Mouse (Mus musculus) intestine, postnatal 0 days (tissue): ENCODE results near the gene Sars2. TPM values are rescaled to one million over a fixed set of nuclear protein-coding genes. Genes with fewer than 3 reads are reported as not detected.
A peak's percentile ranks its signal among the peaks of the same experiment; 100 is the strongest.
"Not testable (repeated sequence)": the region's sequence is repeated elsewhere in the genome, so short reads cannot be mapped to it uniquely, and the experiment has no call there.

Experiments
- ATAC-seq: fragments of 200-750 bp; cut with Nextera tagmentation; 2 replicates; pipeline ENCODE4 v1.8.0; 2017; ENCODE audit warnings: mild to moderate bottlenecking, moderate TSS enrichment, moderate library complexity
- H3K27ac ChIP-seq: fragments of 300-500 bp; sonication (generic); 2 replicates; pipeline ENCODE4 v1.5.1; 2014; ENCODE audit warnings: mild to moderate bottlenecking, low read depth, low read length, moderate library complexity
- H3K27me3 ChIP-seq: fragments of 300-500 bp; sonication (generic); replicated peaks from 2 replicates; pipeline ENCODE4 v1.6.1; 2014; ENCODE audit warnings: low read length, mixed read lengths; ENCODE audit not compliant: control insufficient read depth, insufficient read depth
- H3K36me3 ChIP-seq: fragments of 300-500 bp; sonication (generic); 2 replicates; pipeline ENCODE4 v1.6.1; 2014; ENCODE audit warnings: mild to moderate bottlenecking, moderate library complexity; ENCODE audit not compliant: control insufficient read depth, insufficient read depth
- H3K4me1 ChIP-seq: fragments of 300-500 bp; sonication (generic); replicated peaks from 2 replicates; pipeline ENCODE4 v1.6.1; 2014; ENCODE audit warnings: antibody characterized with exemption, low read length, mixed read lengths; ENCODE audit not compliant: control insufficient read depth, insufficient read depth
- H3K4me2 ChIP-seq: fragments of 300-500 bp; sonication (generic); replicated peaks from 2 replicates; pipeline ENCODE4 v1.6.1; 2014; ENCODE audit warnings: low read depth, mild to moderate bottlenecking, moderate library complexity
- H3K4me3 ChIP-seq: fragments of 300-500 bp; sonication (generic); 2 replicates; pipeline ENCODE4 v1.5.1; 2014; ENCODE audit warnings: low read depth, low read length
- H3K9ac ChIP-seq: fragments of 300-500 bp; sonication (generic); 2 replicates; pipeline ENCODE4 v1.6.1; 2014; ENCODE audit warnings: mild to moderate bottlenecking, low read depth, low read length
- H3K9me3 ChIP-seq: fragments of 300-500 bp; sonication (generic); 2 replicates; pipeline ENCODE4 v1.6.1; 2016; ENCODE audit warnings: mixed run types; ENCODE audit not compliant: control insufficient read depth
- CTCF ChIP-seq: sonication (generic); IDR thresholded peaks from 2 replicates; pipeline ENCODE4 v1.5.1; 2016; ENCODE audit warnings: low read depth, mild to moderate bottlenecking, control low read depth, antibody characterized with exemption, moderate library complexity
- WGBS: fragments of 180-500 bp; shearing (Covaris S2); extraction: QIAGEN DNeasy Blood & Tissue Kit; methylation state at CpG from one replicate; pipeline ENCODE4 v1.1.7; 2014; 5-methylcytosine and 5-hydroxymethylcytosine counted together
- polyA plus RNA-seq: library from polyadenylated mRNA; unstranded; fragments of >200 nt; fragmentation: Nextera tagmentation; extraction: Ambion mirVana; gene quantifications from 2 replicates; pipeline ENCODE4 v1.2.1, GENCODE M21; 2015

The Sars2 gene
- polyA plus RNA-seq, 1 experiment from 2014 or later: 8.6 TPM

DNA sequence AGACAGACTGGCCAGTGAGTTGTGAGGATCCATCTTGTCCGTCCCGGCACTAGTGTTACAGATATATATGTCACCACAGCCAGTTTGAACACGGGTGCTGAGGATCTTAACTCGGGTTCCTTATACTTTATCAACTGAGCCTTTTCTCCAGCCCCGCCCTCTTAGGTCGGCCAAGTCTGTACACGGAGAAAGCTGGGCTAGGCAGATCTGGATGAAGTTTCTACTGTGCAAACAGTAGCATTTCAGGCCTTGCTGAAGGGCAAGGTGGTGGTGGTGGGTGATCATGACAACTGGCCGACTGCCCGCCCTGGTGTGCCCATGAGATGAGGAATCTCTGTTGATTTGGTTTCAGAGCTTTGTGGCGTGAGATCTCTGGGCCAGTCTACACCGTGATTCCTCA, 44.5 kb upstream of the Sars2 start:
- Histone ChIP-seq H3K4me1 (no peaks in the 10 kb centered on the region; the same call in 1 of the 2 replicates), H3K27me3 (peaks cover 11% of the 10 kb centered on the region), H3K9ac (no peak overlapping the region), H3K4me3 (no peak overlapping the region), H3K9me3 (no peaks in the 10 kb centered on the region), H3K36me3 (no peaks in the 10 kb centered on the region), H3K27ac (no peak overlapping the region), H3K4me2 (no peak overlapping the region)
- 78% methylated on average over 11 of the region's 11 CpGs for WGBS
- ATAC-seq: no peak
- no peak for TF ChIP-seq CTCF

DNA sequence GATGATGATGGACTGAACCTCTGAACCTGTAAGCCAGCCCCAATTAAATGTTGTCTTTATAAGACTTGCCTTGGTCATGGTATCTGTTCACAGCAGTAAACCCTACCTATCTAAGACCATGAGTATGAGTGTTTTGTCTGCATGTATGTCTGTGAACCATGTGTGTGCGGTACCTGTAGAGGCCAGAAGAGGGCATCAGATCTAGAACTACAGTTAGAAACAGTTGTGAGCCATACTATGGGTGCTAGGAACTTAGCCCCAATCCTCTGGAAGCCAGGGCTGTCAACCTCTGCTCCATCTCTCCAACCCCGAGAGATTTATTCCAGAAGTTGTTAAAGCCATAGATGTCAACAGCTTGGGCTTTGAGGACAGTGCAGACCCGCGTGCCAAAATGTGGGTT, 41.5 kb upstream of the Sars2 start:
- H3K4me1 ChIP-seq: no peaks in the 10 kb centered on the region
- no peak for TF ChIP-seq CTCF
- no peaks in the 10 kb centered on the region for H3K27me3 ChIP-seq
- H3K36me3 ChIP-seq: no peaks in the 10 kb centered on the region
- H3K9ac ChIP-seq: no peak overlapping the region
- no peaks in the 10 kb centered on the region for H3K9me3 ChIP-seq
- H3K4me3 ChIP-seq: no peak overlapping the region
- ATAC-seq: no peak
- 97% methylated on average over 4 of the region's 4 CpGs for WGBS
- H3K27ac ChIP-seq: no peak overlapping the region
- H3K4me2 ChIP-seq: no peak overlapping the region

DNA sequence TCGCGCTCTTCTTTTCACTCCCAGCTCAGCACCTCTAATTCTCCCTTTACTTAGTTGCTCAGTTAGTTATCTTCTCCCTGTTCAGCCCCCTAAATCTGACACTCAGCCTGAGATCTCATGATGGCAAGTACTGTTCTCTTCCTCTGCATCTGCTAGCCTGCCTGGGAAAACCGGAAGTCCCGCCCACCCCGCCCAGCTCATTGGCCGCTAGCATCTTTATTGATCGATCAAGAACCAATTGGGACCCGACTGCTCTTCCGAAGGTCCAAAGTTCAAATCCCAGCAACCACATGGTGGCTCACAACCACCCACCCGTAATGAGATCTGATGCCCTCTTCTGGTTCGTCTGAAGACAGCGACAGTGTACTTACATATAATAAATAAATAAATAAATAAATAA, 40.5 kb upstream of the Sars2 start:
- not testable (repeated sequence) for H3K27ac ChIP-seq, H3K9me3 ChIP-seq, H3K27me3 ChIP-seq, H3K4me1 ChIP-seq, H3K4me3 ChIP-seq, ATAC-seq, H3K9ac ChIP-seq, H3K36me3 ChIP-seq, H3K4me2 ChIP-seq
- WGBS: 92% methylated on average over 12 of the region's 12 CpGs

DNA sequence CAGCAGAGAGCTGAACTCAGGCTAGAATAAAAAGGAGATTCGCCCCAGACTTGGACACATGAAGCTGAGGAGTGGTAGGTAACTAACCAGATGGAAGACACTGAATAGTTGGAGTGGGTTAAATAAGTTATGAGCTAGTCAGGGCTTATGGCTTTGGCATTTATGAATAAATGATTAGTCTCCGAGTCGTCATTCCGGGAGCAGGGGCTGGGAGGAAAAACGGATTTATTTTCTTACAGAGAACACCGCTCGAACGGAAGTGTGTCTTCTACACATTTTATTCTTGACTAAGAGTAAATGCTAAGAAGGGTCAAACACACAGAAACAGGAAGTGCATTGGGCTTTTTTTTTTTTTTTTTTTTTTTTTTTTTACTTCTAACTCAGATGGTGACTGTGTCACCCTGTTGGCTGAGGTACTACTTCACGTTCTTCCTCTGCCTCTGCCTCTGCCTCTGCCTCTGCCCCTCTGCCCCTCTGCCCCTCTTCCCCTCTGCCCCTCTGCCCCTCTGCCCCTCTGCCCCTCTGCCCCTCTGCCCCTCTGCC, 39.1 kb upstream of the Sars2 start:
- no peak overlapping the region for H3K4me3 ChIP-seq
- H3K4me2 ChIP-seq: no peak overlapping the region
- no peaks in the 10 kb centered on the region for H3K27me3 ChIP-seq
- no peaks in the 10 kb centered on the region for H3K36me3 ChIP-seq
- 71% methylated on average over 9 of the region's 9 CpGs for WGBS
- ATAC-seq: no peak
- TF ChIP-seq CTCF: no peak
- H3K9ac ChIP-seq: no peak overlapping the region
- no peaks in the 10 kb centered on the region for H3K9me3 ChIP-seq
- H3K4me1 ChIP-seq: no peaks in the 10 kb centered on the region
- H3K27ac ChIP-seq: no peak overlapping the region

DNA sequence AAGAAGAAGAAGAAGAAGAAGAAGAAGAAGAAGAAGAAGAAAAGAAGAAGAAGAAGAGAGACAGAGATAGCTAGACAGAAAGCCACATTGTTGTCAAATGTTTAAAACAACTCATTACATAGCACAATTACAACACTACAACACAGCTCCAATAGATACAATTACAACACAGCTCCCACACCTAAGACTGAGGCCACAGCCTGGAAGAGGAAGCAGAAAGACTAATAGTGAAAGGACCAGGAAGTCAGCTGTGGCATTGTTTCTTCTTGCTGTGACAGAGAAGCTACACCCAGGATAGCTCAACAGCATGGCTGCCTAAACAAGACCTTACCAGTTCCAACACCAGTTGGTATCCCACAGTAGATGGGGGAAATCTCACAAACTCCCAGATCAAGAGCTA, 32.3 kb upstream of the Sars2 start:
- H3K27me3 ChIP-seq: no peaks in the 10 kb centered on the region
- no peak overlapping the region for H3K4me3 ChIP-seq
- no peak overlapping the region for H3K4me2 ChIP-seq
- H3K9me3 ChIP-seq: no peaks in the 10 kb centered on the region
- TF ChIP-seq CTCF: no peak
- no peak overlapping the region for H3K27ac ChIP-seq
- ATAC-seq: no peak
- no peak overlapping the region for H3K9ac ChIP-seq
- H3K36me3 ChIP-seq: no peaks in the 10 kb centered on the region
- no peaks in the 10 kb centered on the region for H3K4me1 ChIP-seq

DNA sequence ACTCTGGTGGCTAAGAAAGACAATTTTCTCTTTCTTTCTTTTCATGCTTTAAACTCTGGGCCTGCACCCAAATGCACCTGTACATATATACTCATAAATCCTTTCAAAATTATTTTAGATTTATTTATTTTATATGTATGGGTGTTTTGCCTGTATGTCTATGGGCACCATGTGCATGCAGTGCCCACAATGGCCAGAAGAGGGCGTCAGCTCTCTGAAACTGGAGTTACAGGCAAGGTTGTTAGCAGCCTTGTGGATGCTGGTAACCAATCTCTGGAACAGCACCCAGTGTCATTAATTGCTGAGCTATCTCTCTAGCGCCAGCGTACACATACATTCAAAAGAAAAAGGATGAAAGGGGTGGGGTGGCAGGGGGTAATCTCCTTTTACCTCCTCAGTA, 30.8 kb upstream of the Sars2 start:
- no peak overlapping the region for H3K27ac ChIP-seq
- H3K9ac ChIP-seq: no peak overlapping the region
- H3K4me3 ChIP-seq: no peak overlapping the region
- no peaks in the 10 kb centered on the region for H3K9me3 ChIP-seq
- ATAC-seq: no peak
- peak; percentile 41 for TF ChIP-seq CTCF
- WGBS: 70% methylated on average over 3 of the region's 3 CpGs
- no peak overlapping the region for H3K4me2 ChIP-seq
- H3K36me3 ChIP-seq: no peaks in the 10 kb centered on the region
- H3K27me3 ChIP-seq: no peaks in the 10 kb centered on the region
- H3K4me1 ChIP-seq: no peaks in the 10 kb centered on the region

DNA sequence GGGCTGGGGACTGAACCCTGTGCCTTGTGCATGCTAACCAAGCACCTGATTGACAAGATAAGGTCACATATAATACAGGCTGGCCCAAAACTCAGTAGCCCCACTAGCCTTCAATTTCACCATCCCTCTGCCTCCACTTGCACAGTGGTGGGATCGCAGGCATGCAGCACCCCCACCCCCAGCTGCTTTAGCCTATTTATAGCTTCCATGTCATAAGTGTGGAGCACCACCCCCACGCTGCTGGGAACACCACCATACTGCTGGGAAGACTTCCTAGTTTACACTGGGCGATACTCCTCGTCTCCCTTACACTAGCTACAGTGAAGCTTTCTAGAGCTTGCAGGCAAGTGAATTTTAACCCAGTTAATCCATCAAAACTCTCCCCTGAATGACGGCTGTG, 27.1 kb upstream of the Sars2 start:
- TF ChIP-seq CTCF: no peak
- Histone ChIP-seq H3K4me1 (no peaks in the 10 kb centered on the region), H3K4me3 (no peak overlapping the region), H3K36me3 (no peaks in the 10 kb centered on the region), H3K27ac (no peak overlapping the region), H3K27me3 (no peaks in the 10 kb centered on the region), H3K9ac (no peak overlapping the region), H3K4me2 (no peak overlapping the region), H3K9me3 (no peaks in the 10 kb centered on the region)
- 88% methylated on average over 5 of the region's 5 CpGs for WGBS
- ATAC-seq: no peak
